Mouse (Mus musculus) right cerebral cortex, postnatal 25 days (tissue): ENCODE data around the gene Casp8.
"Not testable (repeated sequence)": the region's sequence is repeated elsewhere in the genome, so short reads cannot be mapped to it uniquely, and the experiment has no call there.

Source experiments
- DNase-seq: peaks from one replicate; pipeline ENCODE4 v3.0.0; 2022

The Casp8 gene

DNA sequence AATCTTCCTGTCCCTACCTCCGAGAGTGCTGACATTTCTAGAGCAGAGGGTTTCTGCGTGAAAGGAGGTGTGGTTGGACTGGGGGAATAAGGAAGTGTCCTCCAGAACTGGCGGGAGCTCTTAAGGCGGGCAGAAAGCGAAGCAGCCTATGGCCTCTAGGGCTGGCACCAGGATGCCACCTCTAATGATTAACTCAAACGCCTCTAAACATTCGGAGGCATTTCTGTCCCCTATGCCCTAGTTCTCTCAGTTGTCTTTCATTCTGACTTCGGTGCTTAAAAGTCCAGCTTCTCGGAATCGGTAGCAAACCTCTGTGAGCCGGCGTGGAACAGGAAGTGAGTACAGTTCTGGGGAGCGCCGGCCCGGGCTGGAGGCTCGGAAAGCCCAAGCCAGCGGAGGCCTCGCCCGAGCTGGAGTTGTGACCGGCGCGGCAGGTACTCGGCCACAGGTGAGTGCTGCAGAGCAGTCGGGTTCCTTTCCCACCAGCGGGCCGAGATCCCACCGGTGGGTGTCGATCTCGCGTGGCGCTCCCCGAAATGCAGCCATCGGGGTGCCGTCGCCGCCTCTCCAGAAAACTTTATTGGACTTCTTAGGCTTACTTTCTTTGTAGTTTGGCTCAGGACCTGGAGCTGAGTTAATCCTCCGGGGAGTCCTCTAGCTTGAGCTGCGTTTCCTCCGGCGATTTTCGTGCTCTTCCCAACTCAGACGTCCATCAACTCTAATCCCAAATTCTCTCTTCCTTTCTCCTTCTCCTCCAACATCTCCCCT lies at the start of gene Casp8:
TSS of gene Casp8 (plus strand) at position 84 of the 768 bp plus-strand sequence.
- no peak for DNase-seq

DNA sequence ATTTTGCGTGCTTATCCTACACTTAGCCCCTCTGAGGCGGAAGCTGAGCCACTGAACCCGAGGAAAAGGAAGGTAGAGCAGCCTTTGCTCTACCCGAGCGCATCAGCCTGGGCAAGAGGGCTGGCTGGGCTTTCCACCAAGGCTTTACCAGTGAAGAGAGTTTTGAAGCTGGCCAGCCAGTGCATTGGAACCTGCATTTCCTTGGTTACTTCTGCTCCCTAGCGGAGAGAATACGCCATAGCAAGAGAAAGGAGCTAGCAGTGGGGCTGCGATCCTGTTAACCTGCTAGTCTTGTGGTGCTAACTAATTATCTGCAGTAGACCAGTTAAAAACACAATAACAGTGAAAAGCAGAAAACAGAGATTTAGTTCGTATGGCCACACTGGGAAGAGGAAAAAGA lies 48.3 kb upstream of the Casp8 start:
- DNase-seq, result peak; percentile 52

DNA sequence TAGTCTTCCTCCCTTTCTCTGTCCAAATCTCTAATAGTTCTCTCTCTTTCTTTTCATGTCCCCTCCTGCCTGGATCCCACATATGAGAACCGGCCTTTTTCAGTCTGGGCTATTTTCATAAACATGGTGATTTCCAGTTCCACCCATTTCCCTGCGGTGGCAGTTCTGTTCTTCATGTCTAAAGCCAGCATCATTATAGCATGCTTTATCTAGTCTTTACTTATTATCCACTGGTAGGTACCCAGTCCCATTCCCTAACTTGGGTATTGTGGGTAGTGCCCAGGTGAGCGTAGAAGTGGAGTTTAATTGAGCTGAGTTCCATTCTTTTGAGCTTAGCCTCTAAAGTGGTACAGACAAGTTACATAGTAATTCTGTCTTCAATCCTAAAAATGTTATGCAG lies 35.7 kb upstream of the Casp8 start:
- DNase-seq, result no peak

DNA sequence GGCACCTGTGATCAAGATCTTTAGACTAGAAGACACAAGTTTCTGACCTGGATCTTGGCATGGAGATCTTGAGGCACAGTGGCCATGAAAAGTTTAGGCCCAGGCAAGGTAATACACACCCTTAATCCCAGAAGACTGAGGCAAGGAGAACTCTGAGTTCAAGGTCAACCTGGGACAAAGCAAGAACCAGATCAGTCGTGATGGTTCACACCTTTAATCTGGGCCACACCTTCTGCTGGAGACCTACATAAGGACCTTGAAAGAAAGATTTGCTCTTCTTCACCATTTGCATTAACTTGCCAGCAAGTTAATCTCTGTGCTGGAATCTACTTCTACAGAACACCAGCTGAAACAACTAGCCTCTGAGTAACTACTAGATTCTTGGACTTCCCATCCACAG lies 34.6 kb upstream of the Casp8 start:
- no peak for DNase-seq

DNA sequence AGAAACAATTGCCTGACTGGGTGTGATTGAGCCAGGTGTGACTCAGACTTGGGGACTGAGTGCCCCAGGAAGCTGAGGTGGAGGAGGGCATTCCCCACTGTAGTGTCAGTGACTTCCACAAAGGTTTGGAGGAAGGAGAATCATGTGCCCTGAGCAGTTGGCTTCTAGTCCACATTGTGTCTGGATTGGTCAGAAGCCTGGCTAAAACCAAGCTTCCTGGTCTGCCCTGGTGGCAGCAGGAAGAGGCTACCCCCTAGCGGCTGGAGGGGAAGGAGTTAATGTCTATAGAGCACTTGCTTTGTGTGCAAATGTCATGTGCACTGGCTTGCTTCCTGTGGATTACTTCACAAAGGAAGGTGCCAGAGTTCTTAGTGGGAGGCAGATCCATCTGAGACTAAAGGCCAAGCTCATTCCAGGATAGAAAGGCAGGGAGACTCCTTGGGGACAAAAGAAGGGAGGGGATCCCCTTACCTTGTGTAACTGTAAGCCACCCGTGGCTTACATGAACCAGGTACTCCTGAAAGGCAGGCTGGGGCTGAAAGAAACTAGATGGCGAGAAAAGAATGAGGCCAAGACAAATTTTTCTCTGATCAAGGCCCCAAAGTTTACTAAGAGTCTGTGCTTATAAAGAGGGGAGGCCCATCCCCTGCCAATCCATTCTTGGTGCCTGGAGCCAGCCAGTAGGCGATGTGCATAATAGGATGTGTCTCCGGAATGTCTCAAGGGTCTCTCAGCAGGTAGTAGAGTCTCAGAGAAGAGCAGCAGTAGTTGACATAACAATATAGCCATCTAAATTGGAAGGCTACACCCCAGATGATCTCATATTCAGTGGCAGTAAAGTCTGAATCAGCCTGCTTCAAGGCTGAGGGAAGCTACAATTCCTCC lies 33.5 kb upstream of the Casp8 start:
- DNase-seq, result not testable (repeated sequence)

DNA sequence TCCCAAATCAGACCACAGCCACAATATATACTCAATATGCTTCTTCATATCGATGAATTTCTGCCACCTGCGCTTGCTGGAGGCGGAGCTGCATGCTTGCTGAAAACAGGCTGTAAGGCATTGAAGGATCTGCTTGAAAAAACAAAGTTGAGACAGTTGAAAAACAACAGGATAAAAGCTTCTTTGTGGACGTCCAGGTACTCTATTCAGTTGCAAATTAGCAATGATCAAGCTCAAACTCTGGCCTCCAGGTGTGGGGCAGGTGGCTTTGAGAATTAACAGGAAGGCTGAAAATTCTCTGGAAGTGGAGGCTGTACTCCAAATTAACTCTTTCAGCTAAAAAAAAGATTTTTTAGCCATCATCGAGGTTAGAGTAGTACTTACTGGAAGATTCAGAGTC lies 32.6 kb upstream of the Casp8 start:
- DNase-seq, result no peak

DNA sequence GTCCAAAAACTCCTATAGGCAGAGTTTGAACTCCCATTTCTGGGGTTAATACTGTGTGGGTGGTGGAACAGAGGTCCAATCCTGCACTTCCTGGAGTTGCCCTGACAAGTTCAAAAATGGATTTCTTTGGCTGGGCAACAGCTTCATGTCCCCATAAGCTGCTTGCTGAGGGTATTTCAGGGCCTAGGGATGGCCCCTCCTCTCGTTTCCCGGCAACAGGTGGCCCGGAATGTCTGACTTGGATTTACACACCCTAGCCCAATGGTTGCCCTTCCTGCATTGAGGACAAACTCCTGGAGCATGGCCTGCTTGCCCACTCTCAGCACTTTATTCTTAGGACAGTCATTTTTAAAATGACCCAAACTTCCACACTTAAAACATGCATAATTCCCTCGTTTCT lies 28.7 kb upstream of the Casp8 start:
- DNase-seq, result not testable (repeated sequence)

DNA sequence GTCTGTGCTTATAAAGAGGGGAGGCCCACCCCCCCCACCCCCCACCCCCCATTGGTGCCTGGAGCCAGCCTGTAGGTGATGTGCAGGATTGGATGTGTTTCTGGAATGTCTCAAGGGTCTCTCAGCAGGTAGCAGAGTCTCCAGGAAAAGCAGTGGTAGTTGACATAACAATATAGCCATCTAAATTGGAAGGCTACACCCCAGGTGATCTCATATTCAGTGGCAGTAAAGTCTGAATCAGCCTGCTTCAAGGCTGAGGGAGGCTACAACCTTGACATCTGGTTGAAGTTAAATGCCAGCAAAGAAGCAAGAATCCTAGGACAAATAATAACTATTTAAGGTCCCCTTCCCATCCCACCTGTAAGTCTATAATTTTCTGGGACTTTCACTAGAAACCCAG lies 26.0 kb upstream of the Casp8 start:
- DNase-seq, result no peak

DNA sequence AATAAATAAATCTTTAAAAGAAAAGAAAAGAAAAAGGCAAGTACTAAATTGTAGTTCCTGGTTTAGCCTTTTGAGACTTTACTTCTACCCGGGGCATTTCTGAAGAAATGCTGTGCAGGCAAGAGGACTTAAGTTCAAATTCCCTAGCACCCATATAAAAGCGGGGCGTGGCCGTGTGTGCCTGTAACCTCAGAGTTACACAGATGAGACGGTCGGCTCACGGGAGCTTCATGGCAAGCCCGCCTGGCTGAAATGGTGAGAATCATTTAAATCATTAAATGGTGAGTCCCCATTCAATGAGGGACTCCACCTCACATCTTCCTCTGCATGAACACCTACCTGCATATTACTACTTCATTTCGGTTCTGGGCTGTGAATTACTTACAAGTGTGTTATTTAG lies 25.5 kb upstream of the Casp8 start:
- no peak for DNase-seq

DNA sequence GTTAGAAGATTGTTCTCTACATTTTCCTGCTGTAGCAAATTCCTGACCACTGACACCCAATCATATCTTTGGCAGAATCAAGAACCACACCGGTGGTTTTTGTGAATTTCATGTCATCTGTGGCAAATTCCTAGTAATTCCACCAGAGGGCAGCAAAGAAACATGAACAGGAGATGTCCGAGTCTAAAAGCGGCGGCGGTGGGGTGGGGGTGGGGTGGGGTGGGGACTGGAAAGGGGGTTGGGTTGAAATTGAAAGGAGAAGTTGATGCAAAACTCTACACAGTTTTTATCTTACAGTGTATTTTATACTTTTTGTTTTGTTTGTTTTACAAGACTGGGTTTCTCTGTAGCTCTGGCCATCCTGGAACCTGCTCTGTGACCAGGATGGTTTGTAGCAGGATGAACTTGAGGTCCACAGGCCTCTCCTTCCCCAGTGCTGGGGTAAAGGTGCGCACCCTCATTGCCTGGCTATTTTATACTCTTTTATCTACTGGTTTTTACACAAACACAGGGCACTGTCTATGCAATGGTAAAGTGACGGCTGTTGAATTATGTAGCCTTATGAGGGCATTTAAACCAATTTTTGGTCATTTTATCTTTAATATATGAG lies 25.0 kb upstream of the Casp8 start:
- peak; percentile 35 for DNase-seq

DNA sequence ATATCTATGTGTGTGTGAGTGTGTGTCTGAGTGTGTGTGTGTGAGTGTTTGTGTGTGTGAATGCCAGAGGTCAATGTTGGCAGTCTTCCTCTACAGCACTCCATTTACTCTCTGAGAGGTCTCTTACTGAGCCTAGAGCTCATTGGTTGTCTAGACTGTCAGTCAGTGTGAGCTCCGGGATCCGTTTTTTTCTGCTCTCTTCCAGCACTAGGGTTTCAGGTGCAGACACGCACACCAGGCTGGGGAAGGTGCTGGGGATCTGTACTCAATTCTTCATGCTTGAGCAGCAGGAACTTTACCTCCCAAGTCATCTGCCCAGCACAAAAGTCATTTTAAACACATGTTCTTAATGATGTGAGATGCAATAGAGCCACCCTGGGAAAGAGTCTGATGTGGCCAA lies 23.1 kb upstream of the Casp8 start:
- DNase-seq, result no peak

DNA sequence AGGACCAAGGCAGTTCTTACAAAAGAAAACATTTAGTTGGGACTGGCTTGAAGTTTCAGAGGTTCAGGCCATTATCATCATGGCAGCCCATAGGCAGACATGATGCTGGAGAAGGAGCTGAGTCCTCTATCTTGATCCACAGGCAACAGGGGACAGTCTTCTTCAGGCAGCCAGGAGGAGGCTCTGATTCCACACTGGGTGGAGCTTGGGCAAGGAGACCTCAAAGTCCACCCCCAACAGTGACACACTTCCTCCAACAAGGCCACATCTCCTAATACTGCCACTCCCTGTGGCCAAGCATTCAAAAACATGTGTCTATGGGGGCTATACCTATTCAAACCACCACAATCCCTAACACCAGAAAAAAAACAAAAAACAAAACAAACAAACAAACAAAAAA lies 21.9 kb upstream of the Casp8 start:
- no peak for DNase-seq

DNA sequence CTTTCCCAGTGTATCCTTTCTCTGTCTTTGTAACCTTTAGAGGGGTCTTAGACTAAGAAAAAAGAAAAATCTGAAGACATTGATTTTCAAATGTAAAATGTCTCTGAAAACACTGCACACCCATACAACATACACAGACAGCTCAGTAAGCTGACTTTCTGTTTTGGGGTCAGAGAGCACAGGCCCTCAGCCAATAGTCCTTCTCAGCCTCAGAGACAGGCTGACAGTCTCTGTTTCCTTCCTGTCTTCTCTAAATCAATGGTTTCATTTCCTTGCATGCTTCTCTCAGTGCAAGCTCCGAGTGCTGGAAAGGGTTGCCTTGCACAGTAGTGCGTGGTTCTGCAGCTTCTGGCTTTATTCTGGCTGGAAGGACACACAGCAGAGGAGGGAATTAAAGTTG lies 21.3 kb upstream of the Casp8 start:
- DNase-seq, result no peak

DNA sequence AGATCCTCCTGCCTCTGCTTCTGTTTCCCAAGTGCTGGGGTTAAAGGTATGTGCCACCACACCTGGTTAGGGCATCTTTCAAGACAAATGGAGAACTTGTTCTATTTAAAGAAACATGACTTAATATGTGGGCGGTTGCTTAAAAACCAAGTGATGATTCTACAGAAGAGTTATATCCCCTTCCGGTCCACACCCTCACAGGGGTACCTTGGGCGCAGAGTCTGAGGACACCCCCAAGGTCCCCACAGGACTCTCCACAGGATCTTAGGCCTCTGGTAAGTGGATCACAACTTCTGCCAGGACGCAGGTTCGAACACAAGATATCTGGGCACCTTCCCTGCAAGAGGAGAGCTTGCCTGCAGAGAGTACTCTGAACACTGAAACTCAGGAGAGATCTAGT lies 19.8 kb upstream of the Casp8 start:
- no peak for DNase-seq

DNA sequence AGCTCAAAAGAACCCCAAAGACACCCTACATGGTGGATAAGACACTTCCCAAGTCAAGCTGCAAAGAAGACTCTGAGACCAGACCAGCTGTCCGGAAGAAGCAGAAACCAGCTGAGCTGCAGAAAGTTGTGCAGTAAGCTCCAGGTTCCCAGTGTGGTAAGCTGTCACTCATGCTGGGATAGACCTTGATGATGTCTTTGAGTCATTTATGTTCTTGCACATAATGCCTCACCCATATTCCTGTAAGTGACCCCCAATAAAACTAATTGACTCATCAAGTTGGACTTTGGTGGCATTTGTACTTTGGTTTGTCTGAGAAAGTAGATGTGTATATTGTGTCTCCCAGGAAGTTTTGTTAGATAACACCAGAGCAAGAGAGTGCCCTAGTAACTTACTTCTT lies 17.6 kb upstream of the Casp8 start:
- DNase-seq, result no peak

DNA sequence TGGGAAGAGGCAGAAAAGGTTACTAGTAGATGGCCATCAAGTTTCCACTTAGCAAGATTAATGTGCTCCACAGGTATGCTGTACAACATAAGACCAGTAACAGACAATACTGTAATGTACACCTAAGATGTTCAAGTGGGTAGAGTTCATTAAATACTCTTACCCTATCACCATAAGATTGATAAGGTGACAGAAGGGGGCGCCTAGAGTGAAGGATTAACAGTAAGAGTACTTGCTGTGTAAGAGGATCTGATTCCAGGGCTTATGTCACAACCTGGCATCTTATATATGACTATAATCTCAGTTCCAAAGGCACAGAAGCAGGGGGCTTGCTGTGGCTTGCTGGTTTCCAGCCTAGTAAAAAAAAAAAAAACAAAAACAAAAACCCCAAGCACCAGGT lies 16.9 kb upstream of the Casp8 start:
- no peak for DNase-seq

DNA sequence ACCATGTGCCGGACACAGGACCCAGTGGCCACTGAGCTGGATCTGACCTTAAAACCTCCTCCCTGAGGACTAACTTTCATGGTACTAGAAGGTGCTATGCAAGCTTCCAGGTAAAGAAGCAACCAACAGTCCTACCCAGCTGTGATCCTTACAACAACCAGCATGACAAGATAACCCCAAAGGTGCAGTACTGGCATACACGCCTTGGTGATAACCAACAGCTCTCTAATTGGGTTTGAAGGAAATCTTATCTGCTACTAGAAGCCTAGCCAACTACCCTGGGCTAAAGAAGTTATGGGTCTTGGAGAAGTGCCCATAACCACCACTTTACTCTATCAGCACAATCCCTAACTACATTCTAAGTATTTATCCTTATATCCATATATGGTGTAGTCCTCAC lies 8.9 kb upstream of the Casp8 start:
- no peak for DNase-seq

DNA sequence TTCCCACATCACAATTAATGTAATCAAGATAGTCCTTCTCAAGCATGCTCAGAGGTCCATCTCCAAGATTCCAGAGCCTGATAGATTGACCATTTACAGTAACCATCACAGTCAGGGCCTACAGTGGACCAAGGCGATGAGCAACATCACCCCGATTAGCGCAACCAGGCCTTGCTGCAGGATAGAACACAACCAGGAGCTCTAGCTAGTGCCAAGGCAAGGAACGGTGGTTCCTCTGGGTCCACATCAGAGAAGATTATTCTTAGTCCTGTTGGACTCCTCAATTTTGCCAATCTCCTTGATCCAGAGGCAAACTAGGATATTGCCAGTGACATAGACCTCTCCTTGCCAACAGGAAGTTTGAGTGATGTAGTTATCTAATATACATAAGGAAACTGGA lies 6.8 kb upstream of the Casp8 start:
- no peak for DNase-seq

DNA sequence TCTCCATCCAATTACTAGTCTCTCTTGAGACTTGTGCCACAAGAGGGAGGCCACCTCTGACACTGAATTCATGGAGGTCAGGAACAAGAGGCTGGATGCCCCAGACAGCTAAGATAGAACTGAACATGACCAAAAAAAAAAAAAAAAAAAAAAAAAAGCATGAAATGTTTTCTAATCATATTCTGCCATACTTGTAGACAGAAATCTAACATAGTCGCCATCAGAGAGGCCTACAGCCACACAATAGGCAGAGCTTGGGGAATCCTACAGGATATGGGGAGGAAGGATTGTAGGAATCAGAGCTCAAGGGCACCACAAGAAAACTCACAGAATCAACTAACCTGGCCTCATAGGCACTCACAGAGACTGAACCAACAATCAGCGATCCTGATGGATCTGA lies 469 bp upstream of the Casp8 start:
- no peak for DNase-seq

DNA sequence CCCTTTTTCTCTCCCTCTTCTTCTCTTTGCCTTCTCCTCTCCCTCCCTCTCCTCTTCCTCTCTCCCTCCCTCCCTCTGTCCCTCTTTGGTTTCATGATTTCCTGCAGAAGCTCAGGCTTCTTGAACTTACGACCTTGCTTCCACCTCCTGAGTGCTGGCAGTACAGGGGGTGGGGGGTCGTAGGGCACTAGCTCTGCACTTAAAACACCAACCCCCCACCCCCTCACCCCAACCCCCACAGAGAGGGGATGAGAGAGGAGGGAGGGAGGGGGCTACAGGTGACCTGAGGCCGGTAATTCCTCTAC lies 837 bp downstream of the Casp8 start:
- no peak for DNase-seq

DNA sequence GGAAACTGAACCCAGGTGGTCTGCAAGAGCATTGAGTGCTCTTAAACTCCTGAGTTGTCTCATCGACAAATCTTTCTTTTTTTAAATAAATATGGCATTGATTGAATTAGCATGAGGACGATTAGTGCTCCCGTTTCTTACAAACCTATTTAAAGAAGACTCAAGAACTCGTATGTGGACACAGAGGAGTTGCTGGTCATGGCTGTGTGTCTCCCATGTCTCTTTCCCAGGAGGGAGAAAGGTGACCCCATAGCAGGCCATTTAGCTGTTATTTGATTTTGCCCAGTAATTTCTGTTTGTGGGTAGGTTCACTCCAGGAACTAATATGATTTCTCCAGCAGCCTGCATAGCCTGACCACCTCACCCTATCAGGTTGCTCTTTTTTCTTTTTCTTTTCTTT lies 1.7 kb downstream of the Casp8 start:
- DNase-seq, result no peak

DNA sequence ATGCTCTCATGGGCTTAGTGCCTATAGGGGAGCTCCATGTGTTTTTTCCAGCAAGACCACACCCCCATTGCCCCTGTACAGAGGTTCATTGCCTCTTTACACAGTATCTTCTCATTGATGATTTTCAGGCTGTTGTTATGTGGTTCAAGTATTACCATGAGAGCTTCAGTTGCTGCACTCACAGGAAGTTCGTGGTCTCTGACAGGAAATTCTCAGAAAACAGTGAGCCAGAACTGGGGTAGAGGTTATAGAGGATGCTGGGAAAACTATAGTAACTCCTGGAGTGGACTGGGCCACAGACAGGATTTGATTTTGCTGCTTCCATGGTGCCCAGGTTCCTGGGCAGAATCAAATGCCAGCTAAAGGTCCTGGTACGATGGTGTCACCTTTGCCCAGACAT lies 2.2 kb downstream of the Casp8 start:
- no peak for DNase-seq

DNA sequence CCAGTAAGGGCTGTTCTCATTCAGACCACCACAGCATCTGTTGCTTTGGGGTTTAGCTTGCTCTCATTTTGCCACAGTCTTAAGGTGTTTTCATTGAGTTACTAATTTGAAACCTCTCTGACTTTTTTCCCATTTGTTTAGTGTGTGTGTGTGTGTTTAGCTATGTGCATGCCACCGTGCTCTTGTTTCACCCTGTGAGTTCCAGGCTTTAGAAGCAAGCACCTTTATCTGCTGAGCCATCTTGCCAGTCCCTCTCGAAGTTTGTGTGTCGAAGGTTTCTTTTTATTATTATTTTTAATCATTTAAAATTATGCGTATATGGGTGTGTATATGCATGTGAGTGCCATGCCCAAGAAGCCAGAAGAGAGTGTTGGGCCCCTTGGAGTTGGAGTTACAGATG lies 3.7 kb downstream of the Casp8 start:
- DNase-seq, result no peak

DNA sequence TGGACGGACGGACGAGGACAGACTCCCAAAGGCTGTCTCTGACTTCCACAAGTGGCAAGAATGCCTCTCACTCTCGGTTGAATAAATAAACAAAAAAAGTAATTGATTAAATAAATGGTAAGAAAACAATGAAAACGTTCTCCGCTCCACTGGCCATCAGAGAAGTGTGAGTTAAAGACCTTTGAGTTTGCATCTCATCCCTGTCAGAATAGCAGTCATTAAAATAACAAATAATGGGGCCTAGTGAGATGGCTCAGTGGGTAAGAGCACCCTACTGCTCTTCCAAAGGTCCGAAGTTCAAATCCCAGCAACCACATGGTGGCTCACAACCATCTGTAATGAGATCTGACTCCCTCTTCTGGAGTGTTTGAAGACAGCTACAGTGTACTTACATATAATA lies 5.5 kb downstream of the Casp8 start:
- DNase-seq, result not testable (repeated sequence)
